Mouse (Mus musculus): ENCODE results near the gene Nme7. TPM values are rescaled to one million over a fixed set of nuclear protein-coding genes. Genes with fewer than 3 reads are reported as not detected.

The Nme7 gene
- total RNA-seq, 2 experiments from 2014 or later: 1.3 to 1.7 TPM

- no peak for DNase-seq (ENCODE audit: low spot score)
Observed at GRCm38 (mm10) chr1:164427777-164428176, 123.9 kb downstream of the Nme7 start.

GRCm38 (mm10) chr1:164428644-164429043 lies 124.7 kb downstream of the Nme7 start:
- no peak for DNase-seq (ENCODE audit: low spot score)

GRCm38 (mm10) chr1:164432649-164433048 lies 128.7 kb downstream of the Nme7 start:
- DNase-seq (ENCODE audit: low spot score): no peak

GRCm38 (mm10) chr1:164434049-164434448 lies 130.1 kb downstream of the Nme7 start:
- no peak for DNase-seq (ENCODE audit: low spot score)

GRCm38 (mm10) chr1:164436749-164437148 lies 132.8 kb downstream of the Nme7 start:
- no peak for DNase-seq (ENCODE audit: low spot score)

- DNase-seq (ENCODE audit: low spot score): no peak
Observed at GRCm38 (mm10) chr1:164440230-164440629, 136.3 kb downstream of the Nme7 start.

GRCm38 (mm10) chr1:164440708-164441407 lies 136.9 kb downstream of the Nme7 start:
- no peak for DNase-seq (ENCODE audit: low spot score)

GRCm38 (mm10) chr1:164441408-164441974 lies 137.6 kb downstream of the Nme7 start:
- DNase-seq (ENCODE audit: low spot score): no peak

- no peak for DNase-seq (ENCODE audit: low spot score)
Observed at GRCm38 (mm10) chr1:164445620-164446162, 141.8 kb downstream of the Nme7 start.

- no peak for DNase-seq (ENCODE audit: low spot score)
Observed at GRCm38 (mm10) chr1:164446535-164446934, 142.6 kb downstream of the Nme7 start.

- no peak for DNase-seq (ENCODE audit: low spot score)
Observed at GRCm38 (mm10) chr1:164447521-164447920, 143.6 kb downstream of the Nme7 start.

GRCm38 (mm10) chr1:164449626-164450025 lies 145.7 kb downstream of the Nme7 start:
- no peak for DNase-seq (ENCODE audit: low spot score)

- DNase-seq (ENCODE audit: low spot score): no peak
Observed at GRCm38 (mm10) chr1:164450231-164450630, 146.3 kb downstream of the Nme7 start.

- no peak for DNase-seq (ENCODE audit: low spot score)
Observed at GRCm38 (mm10) chr1:164450644-164451043, 146.7 kb downstream of the Nme7 start.

GRCm38 (mm10) chr1:164451346-164451745 lies 147.4 kb downstream of the Nme7 start:
- no peak for DNase-seq (ENCODE audit: low spot score)

GRCm38 (mm10) chr1:164452580-164452979 lies 148.7 kb downstream of the Nme7 start:
- no peak for DNase-seq (ENCODE audit: low spot score)

- DNase-seq (ENCODE audit: low spot score): no peak
Observed at GRCm38 (mm10) chr1:164453146-164453545, 149.2 kb downstream of the Nme7 start.

- no peak for DNase-seq (ENCODE audit: low spot score)
Observed at GRCm38 (mm10) chr1:164453739-164454138, 149.8 kb downstream of the Nme7 start.

- no peak for DNase-seq (ENCODE audit: low spot score)
Observed at GRCm38 (mm10) chr1:164454747-164455400, 151.0 kb downstream of the Nme7 start.

GRCm38 (mm10) chr1:164455614-164456013 lies 151.7 kb downstream of the Nme7 start:
- no peak for DNase-seq (ENCODE audit: low spot score)

- DNase-seq (ENCODE audit: low spot score): no peak
Observed at GRCm38 (mm10) chr1:164456065-164456464, 152.1 kb downstream of the Nme7 start.

- no peak for DNase-seq (ENCODE audit: low spot score)
Observed at GRCm38 (mm10) chr1:164456731-164457130, 152.8 kb downstream of the Nme7 start.
